Mouse (Mus musculus): ENCODE results near the gene Atp6v0a2.

DNA sequence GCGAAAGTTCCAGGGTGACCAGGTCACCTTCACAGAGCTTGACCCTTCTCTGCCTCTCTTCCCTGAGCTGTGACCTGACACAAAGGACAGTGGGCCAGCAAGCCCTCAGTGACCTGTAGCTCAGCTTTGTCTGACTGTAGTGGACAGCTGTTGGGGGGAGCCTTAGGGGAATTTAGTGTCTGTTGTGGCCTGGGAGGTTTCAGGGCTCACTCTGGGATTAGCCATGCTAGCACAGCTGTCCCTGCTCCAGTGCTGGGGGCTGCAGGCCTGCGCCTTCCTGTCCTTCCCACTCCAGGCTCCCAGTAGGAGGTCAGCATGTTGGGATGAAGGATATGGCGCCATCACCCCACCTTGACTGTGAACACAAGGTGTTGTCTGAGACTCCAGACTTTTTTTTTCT is 7.8 kb downstream of the Atp6v0a2 start:
- TF ChIP-seq CTCF (IDR thresholded peaks at IDR 0.05; ENCODE audit: low read depth) (no peak), EP300 (optimal IDR thresholded peaks at IDR 0.05) (no peak)
